Mouse (Mus musculus) testis, adult 2 months (tissue): ENCODE data around the gene Krt86.

Source experiments
- CTCF ChIP-seq: fragments of 200-500 bp; IDR thresholded peaks from 2 replicates; pipeline ENCODE4 v1.5.1; 2012; ENCODE audit warnings: low read depth, mild to moderate bottlenecking, inconsistent platforms, low read length, moderate library complexity; ENCODE audit not compliant: control insufficient read depth, insufficient read depth, insufficient replicate concordance
- POLR2A ChIP-seq: fragments of 200-500 bp; IDR thresholded peaks from 2 replicates; pipeline ENCODE4 v1.6.1; 2012; ENCODE audit warnings: low read depth, mild to moderate bottlenecking, inconsistent platforms, low read length, moderate library complexity; ENCODE audit not compliant: control insufficient read depth

- TF ChIP-seq POLR2A = no peak
- no peak for TF ChIP-seq CTCF
These were observed 11.7 kb downstream of the Krt86 start for GRCm38 (mm10) chr15:101484939-101485338.
